Mouse (Mus musculus): Measurements from ENCODE around the gene Col15a1. TPM values are rescaled to one million over a fixed set of nuclear protein-coding genes. Genes with fewer than 3 reads are reported as not detected.

The Col15a1 gene
- polyA plus RNA-seq, 1 experiment from 2014 or later = 4.9 TPM

DNA sequence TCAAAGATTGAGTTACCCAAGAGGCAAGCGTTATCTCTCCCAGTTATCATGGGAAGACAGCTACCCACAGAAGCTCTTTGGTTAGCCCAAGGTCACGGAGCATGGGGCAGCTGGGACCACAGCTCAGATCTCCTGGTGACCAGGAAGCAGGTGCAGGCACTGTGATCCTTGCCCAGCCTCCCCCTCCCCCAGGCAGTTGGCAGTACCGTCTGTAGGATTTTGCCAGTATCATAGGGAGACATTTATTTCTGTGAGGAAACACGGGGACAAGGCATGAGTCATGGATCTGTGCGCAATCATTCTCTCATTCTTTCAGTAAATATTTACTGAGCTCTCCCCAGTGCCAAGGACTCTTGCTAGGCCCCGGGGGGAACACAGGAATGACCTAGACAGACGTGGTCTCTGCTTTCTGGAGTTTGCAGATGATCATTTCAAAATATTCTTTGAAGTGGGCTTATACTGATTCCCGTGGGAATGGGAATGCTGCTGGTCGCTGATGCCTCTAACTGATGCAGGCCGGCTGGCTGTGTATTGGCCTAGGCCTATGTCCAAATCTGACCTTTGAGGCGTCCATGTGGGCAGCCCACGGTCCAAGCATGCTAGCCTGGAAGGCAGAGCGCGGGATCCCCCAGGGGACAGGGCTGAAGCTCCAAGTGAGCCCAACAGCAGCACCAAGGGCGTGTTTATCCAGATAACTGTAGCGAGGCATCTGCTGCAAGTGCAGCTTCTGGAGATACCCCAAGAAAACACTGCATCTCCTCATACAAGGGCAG lies 86.0 kb downstream of the Col15a1 start:
- H3K36me3 ChIP-seq (ENCODE audit: insufficient read depth, low read length) = peaks cover 4% of the 10 kb centered on the region; the same call in 1 of the 2 replicates
- no peak overlapping the region for H3K4me3 ChIP-seq (ENCODE audit: low read depth, low read length)
- TF ChIP-seq EP300 (IDR thresholded peaks at IDR 0.05) (peak; percentile 90), CTCF (IDR thresholded peaks at IDR 0.05) (no peak)
- peak overlapping the region; percentile 66 for H3K27ac ChIP-seq (ENCODE audit: low read length)
- 0 out of 2 replicates have a peak overlapping the region, but pooled peaks have one; percentile 8 for H3K4me2 ChIP-seq (replicated peaks; ENCODE audit: low read depth, low read length)
- H3K9ac ChIP-seq (replicated peaks; ENCODE audit: low read depth) = no peak overlapping the region
- DNase-seq (ENCODE audit: low spot score) (peak; percentile 96), ATAC-seq (peak; percentile 95)
- H3K27me3 ChIP-seq (replicated peaks; ENCODE audit: insufficient read depth, low read length) = no peaks in the 10 kb centered on the region
- peaks cover 17% of the 10 kb centered on the region for H3K4me1 ChIP-seq (ENCODE audit: insufficient read depth, low read depth, low read length)
- WGBS = 22% methylated on average over 16 of the region's 16 CpGs
- peaks cover 4% of the 10 kb centered on the region; the same call in 1 of the 2 replicates for H3K9me3 ChIP-seq (ENCODE audit: low read length)

DNA sequence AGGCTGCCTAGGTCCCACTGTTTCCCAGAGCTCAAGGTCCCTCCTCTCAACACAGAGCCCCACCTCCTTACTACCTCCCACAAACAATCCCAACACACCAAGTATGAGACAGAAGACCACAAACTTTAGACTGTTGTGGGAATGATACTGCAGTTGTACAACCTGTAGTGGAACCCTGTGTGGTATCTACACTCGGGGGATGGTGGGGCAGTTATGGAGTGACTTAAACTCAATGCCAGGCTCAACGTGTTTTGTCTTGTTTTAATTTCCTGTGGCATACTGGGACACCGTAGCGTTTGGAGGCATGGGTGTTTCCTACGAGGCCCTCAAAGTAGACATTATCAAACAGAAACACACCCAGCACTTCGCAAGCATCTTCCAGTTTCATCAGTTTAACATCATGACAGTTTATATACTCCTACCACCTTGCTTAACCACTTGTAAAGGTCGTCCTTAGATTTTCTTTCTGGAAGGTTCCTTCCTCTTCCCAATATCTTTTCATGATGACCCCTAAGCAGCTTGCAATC lies 86.6 kb downstream of the Col15a1 start:
- peaks cover 6% of the 10 kb centered on the region; the same call in 1 of the 2 replicates for H3K9me3 ChIP-seq (ENCODE audit: low read length)
- no peak overlapping the region for H3K4me3 ChIP-seq (ENCODE audit: low read depth, low read length)
- ATAC-seq (no peak), DNase-seq (ENCODE audit: low spot score) (no peak)
- H3K4me2 ChIP-seq (replicated peaks; ENCODE audit: low read depth, low read length) = 0 out of 2 replicates have a peak overlapping the region, but pooled peaks have one; percentile 8
- peak overlapping the region; percentile 66 for H3K27ac ChIP-seq (ENCODE audit: low read length)
- 70% methylated on average over 7 of the region's 7 CpGs for WGBS
- no peak for TF ChIP-seq CTCF (IDR thresholded peaks at IDR 0.05)
- no peak for TF ChIP-seq EP300 (IDR thresholded peaks at IDR 0.05)
- H3K36me3 ChIP-seq (ENCODE audit: insufficient read depth, low read length) = peaks cover 4% of the 10 kb centered on the region; the same call in 1 of the 2 replicates
- H3K4me1 ChIP-seq (ENCODE audit: insufficient read depth, low read depth, low read length) = peaks cover 17% of the 10 kb centered on the region
- H3K9ac ChIP-seq (replicated peaks; ENCODE audit: low read depth) = no peak overlapping the region
- no peaks in the 10 kb centered on the region for H3K27me3 ChIP-seq (replicated peaks; ENCODE audit: insufficient read depth, low read length)

DNA sequence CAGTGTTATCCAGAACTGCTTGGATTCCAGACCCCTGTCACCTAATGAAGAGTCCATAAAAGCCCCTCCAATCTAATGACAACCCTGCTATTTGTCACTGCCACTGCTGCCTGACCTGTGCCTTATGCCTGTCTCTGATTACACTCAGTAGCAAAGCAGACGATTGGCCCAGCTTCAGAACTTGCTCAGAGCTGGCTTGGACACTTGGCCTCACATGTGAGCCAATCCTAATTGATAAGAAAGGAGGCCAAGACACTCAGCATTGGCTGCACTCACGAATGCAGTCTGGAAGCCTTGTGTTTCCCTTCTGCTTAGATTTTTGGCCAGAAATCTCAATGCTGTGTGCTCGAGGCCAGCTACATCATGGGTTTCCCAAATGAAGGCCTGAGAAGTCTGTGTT lies 87.6 kb downstream of the Col15a1 start:
- no peak overlapping the region for H3K9ac ChIP-seq (replicated peaks; ENCODE audit: low read depth)
- no peak overlapping the region for H3K4me2 ChIP-seq (replicated peaks; ENCODE audit: low read depth, low read length)
- peaks cover 6% of the 10 kb centered on the region; the same call in 1 of the 2 replicates for H3K9me3 ChIP-seq (ENCODE audit: low read length)
- H3K27ac ChIP-seq (ENCODE audit: low read length) = no peak overlapping the region
- 40% methylated on average over 3 of the region's 3 CpGs for WGBS
- H3K4me3 ChIP-seq (ENCODE audit: low read depth, low read length) = no peak overlapping the region
- no peak for TF ChIP-seq EP300 (IDR thresholded peaks at IDR 0.05)
- TF ChIP-seq CTCF (IDR thresholded peaks at IDR 0.05) = no peak
- H3K4me1 ChIP-seq (ENCODE audit: insufficient read depth, low read depth, low read length) = peaks cover 17% of the 10 kb centered on the region
- peaks cover 4% of the 10 kb centered on the region; the same call in 1 of the 2 replicates for H3K36me3 ChIP-seq (ENCODE audit: insufficient read depth, low read length)
- H3K27me3 ChIP-seq (replicated peaks; ENCODE audit: insufficient read depth, low read length) = no peaks in the 10 kb centered on the region
- ATAC-seq (no peak), DNase-seq (ENCODE audit: low spot score) (no peak)

DNA sequence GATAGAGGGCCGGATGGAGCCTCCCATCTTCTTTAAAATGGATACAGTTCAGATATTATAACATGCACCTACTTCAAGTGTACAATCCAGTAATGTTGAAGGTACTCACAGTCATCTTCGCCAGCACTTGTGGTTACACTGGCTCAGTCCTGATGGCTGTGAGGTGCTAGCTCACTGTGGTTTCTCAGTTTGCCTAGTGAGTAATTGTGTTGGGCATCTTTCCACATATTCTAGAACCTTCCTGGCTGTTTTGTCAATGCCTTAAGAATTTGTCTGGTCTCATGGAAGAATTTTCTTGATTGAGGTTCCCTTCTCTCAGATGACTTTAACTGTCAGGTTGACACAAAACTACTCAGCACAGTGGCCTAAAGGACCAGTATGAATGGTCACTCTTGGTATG lies 92.7 kb downstream of the Col15a1 start:
- Histone ChIP-seq H3K27me3 (replicated peaks; ENCODE audit: insufficient read depth, low read length) (no peaks in the 10 kb centered on the region), H3K4me2 (replicated peaks; ENCODE audit: low read depth, low read length) (no peak overlapping the region), H3K27ac (ENCODE audit: low read length) (no peak overlapping the region), H3K4me1 (ENCODE audit: insufficient read depth, low read depth, low read length) (no peaks in the 10 kb centered on the region), H3K9me3 (ENCODE audit: low read length) (peaks cover 6% of the 10 kb centered on the region; the same call in 1 of the 2 replicates), H3K9ac (replicated peaks; ENCODE audit: low read depth) (no peak overlapping the region), H3K4me3 (ENCODE audit: low read depth, low read length) (no peak overlapping the region), H3K36me3 (ENCODE audit: insufficient read depth, low read length) (peaks cover 4% of the 10 kb centered on the region; the same call in 1 of the 2 replicates)
- ATAC-seq (no peak), DNase-seq (ENCODE audit: low spot score) (no peak)
- 89% methylated on average over 2 of the region's 2 CpGs for WGBS
- TF ChIP-seq EP300 (IDR thresholded peaks at IDR 0.05) (no peak), CTCF (IDR thresholded peaks at IDR 0.05) (no peak)

DNA sequence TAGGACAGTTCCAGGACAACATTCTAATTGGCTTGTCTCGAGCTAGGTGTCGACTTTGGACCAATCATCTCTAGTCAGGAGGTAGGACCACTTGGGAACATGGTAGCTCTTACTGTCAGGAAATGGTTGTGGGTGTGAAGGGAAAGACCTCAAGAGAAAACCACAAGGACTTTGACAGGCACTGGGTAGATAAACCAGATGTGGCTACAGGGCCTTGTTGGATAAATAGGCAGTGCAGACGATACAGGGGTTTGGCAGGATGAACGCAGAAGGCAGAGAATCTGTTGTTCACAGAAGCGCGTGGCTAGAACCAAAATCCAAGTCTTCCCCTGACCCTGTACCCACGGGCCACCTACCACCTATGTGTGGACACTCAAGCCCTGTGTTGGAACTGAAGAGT lies 94.6 kb downstream of the Col15a1 start:
- Histone ChIP-seq H3K4me3 (ENCODE audit: low read depth, low read length) (no peak overlapping the region), H3K27ac (ENCODE audit: low read length) (no peak overlapping the region), H3K36me3 (ENCODE audit: insufficient read depth, low read length) (peaks cover 4% of the 10 kb centered on the region; the same call in 1 of the 2 replicates), H3K9ac (replicated peaks; ENCODE audit: low read depth) (no peak overlapping the region), H3K4me1 (ENCODE audit: insufficient read depth, low read depth, low read length) (no peaks in the 10 kb centered on the region), H3K27me3 (replicated peaks; ENCODE audit: insufficient read depth, low read length) (no peaks in the 10 kb centered on the region), H3K9me3 (ENCODE audit: low read length) (peaks cover 6% of the 10 kb centered on the region; the same call in 1 of the 2 replicates), H3K4me2 (replicated peaks; ENCODE audit: low read depth, low read length) (no peak overlapping the region)
- no peak for TF ChIP-seq CTCF (IDR thresholded peaks at IDR 0.05)
- TF ChIP-seq EP300 (IDR thresholded peaks at IDR 0.05) = no peak
- no peak for ATAC-seq
- WGBS = 88% methylated on average over 7 of the region's 7 CpGs
- DNase-seq (ENCODE audit: low spot score) = no peak

DNA sequence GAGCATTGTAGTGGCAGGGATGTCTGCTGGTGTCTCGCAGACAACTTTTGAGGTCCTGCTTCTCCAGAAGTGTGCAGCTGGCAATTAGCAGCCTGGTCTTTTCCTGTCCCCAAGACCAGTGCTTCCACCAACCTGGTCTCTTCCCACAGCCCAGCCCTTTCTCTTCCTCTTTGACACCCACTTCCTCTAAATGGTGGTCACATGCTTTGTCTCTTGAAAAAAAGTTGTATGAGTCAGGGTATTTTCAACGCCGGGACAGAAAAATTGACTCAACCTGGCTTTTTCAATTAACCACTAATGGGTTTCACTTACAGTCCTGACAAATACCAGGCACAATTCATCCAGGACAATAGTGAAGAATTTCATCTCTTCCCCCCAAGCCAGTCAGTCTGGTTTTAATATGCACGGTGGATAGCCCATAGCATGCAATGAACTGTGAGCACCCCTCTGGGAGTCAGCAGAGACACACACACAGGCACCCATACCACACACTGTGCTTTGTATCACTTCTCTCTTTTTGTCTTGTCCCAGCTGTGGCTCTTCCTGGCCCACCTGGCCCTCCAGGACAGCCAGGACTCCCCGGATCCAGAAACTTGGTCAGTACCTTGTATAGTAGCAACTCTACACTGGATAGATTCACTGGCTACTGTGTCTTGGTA lies 95.5 kb downstream of the Col15a1 start:
- ATAC-seq = no peak
- Histone ChIP-seq H3K9ac (replicated peaks; ENCODE audit: low read depth) (no peak overlapping the region), H3K4me2 (replicated peaks; ENCODE audit: low read depth, low read length) (no peak overlapping the region), H3K36me3 (ENCODE audit: insufficient read depth, low read length) (peaks cover 4% of the 10 kb centered on the region; the same call in 1 of the 2 replicates), H3K27ac (ENCODE audit: low read length) (peak overlapping the region; percentile 5; the same call in 1 of the 2 replicates), H3K4me3 (ENCODE audit: low read depth, low read length) (no peak overlapping the region), H3K27me3 (replicated peaks; ENCODE audit: insufficient read depth, low read length) (no peaks in the 10 kb centered on the region), H3K4me1 (ENCODE audit: insufficient read depth, low read depth, low read length) (no peaks in the 10 kb centered on the region), H3K9me3 (ENCODE audit: low read length) (peaks cover 6% of the 10 kb centered on the region; the same call in 1 of the 2 replicates)
- TF ChIP-seq CTCF (IDR thresholded peaks at IDR 0.05) (no peak), EP300 (IDR thresholded peaks at IDR 0.05) (0 out of 2 replicates have a peak, but pooled peaks have one; percentile 12)
- no peak for DNase-seq (ENCODE audit: low spot score)
- 84% methylated on average over 5 of the region's 5 CpGs for WGBS
